Mouse (Mus musculus): ENCODE data around the gene Smagp.

Smagp gene

GRCm38 (mm10) chr15:100665411-100666218, 28.9 kb upstream of the Smagp start:
- DNase-seq (ENCODE audit: low spot score) = no peak

- DNase-seq (ENCODE audit: low spot score) = no peak
Observed at GRCm38 (mm10) chr15:100664813-100665274, 28.1 kb upstream of the Smagp start.

- DNase-seq (ENCODE audit: low spot score) = no peak
Observed at GRCm38 (mm10) chr15:100660805-100661204, 24.1 kb upstream of the Smagp start.

GRCm38 (mm10) chr15:100660306-100660705, 23.6 kb upstream of the Smagp start:
- DNase-seq (ENCODE audit: low spot score) = no peak

GRCm38 (mm10) chr15:100655201-100655600, 18.5 kb upstream of the Smagp start:
- DNase-seq (ENCODE audit: low spot score) = no peak

- no peak for DNase-seq (ENCODE audit: low spot score)
Observed at GRCm38 (mm10) chr15:100654271-100654670, 17.5 kb upstream of the Smagp start.

- no peak for DNase-seq (ENCODE audit: low spot score)
Observed at GRCm38 (mm10) chr15:100651610-100652009, 14.9 kb upstream of the Smagp start.

- no peak for DNase-seq (ENCODE audit: low spot score)
Observed at GRCm38 (mm10) chr15:100650111-100650510, 13.4 kb upstream of the Smagp start.

- DNase-seq (ENCODE audit: low spot score) = no peak
Observed at GRCm38 (mm10) chr15:100646161-100646560, 9.4 kb upstream of the Smagp start.

- DNase-seq (ENCODE audit: low spot score) = no peak
Observed at GRCm38 (mm10) chr15:100642451-100642850, 5.7 kb upstream of the Smagp start.

- no peak for DNase-seq (ENCODE audit: low spot score)
Observed at GRCm38 (mm10) chr15:100641226-100641810, 4.6 kb upstream of the Smagp start.

GRCm38 (mm10) chr15:100639972-100640750, 3.4 kb upstream of the Smagp start:
- no peak for DNase-seq (ENCODE audit: low spot score)

GRCm38 (mm10) chr15:100637661-100638060, 921 bp upstream of the Smagp start:
- no peak for DNase-seq (ENCODE audit: low spot score)

- DNase-seq (ENCODE audit: low spot score) = no peak
Observed at GRCm38 (mm10) chr15:100635851-100636645, 692 bp downstream of the Smagp start.

GRCm38 (mm10) chr15:100635239-100635638, 1.5 kb downstream of the Smagp start:
- DNase-seq (ENCODE audit: low spot score) = no peak

- DNase-seq (ENCODE audit: low spot score) = no peak
Observed at GRCm38 (mm10) chr15:100633341-100633740, 3.4 kb downstream of the Smagp start.

- no peak for DNase-seq (ENCODE audit: low spot score)
Observed at GRCm38 (mm10) chr15:100632323-100632722, 4.4 kb downstream of the Smagp start.

GRCm38 (mm10) chr15:100631454-100632170, 5.1 kb downstream of the Smagp start:
- no peak for DNase-seq (ENCODE audit: low spot score)

GRCm38 (mm10) chr15:100630126-100630525, 6.6 kb downstream of the Smagp start:
- DNase-seq (ENCODE audit: low spot score) = no peak

- DNase-seq (ENCODE audit: low spot score) = no peak
Observed at GRCm38 (mm10) chr15:100628797-100629196, 7.9 kb downstream of the Smagp start.

- DNase-seq (ENCODE audit: low spot score) = no peak
Observed at GRCm38 (mm10) chr15:100627774-100628370, 8.9 kb downstream of the Smagp start.

Measured in ovary, postnatal 36 days (tissue).